9 mouse cellular contexts compared by ENCODE assay signal in genomic region chr13:13523625-13524584, GRCm38 (mm10).
A peak's percentile ranks its signal among the peaks of the same experiment; 100 is the strongest.
DNase-seq lines count a peak whose midpoint lies in the region; ATAC-seq and TF ChIP-seq lines count a peak whose summit lies in the region.
"Had no signal": no experiment of that assay in that cellular context is flagged by ENCODE, and none has a peak within 500 bp of the region (broad histone marks: within the 10 kb centered on the region; RNA-seq: fewer than 3 reads in every experiment).

No protein-coding gene starts in this region.

- no peak for TF ChIP-seq CTCF in bone marrow, adult 2 months (IDR thresholded peaks at IDR 0.05; ENCODE audit: control insufficient read depth, insufficient read depth, low read length)

- DNase-seq in adrenal gland, postnatal 14 days, result peak; percentile 47
- no peak for DNase-seq in adrenal gland, postnatal 36 days
- peak; percentile 36 for DNase-seq in kidney, postnatal 10 days
- DNase-seq in kidney, adult 18-20 months, result no peak
- no peak for DNase-seq in embryo, embryonic 10.5 days (ENCODE audit: low spot score)
- no peak for DNase-seq in ovary, postnatal 36 days (ENCODE audit: low spot score)

- no peak for TF ChIP-seq POLR2A in bone marrow, adult 2 months (IDR thresholded peaks at IDR 0.05; ENCODE audit: borderline replicate concordance, control insufficient read depth, low read depth, low read length)

- H3K4me3 ChIP-seq in bone marrow, adult 2 months (replicated peaks; ENCODE audit: control insufficient read depth, low read depth, low read length), result no peak overlapping the region
- H3K4me3 ChIP-seq: limb, embryonic 12.5 days had no signal

- H3K4me1 ChIP-seq in bone marrow, adult 2 months (ENCODE audit: control insufficient read depth, insufficient read depth, low read length), result peaks cover 17% of the 10 kb centered on the region

- ATAC-seq in neutrophil, adult 5-6 weeks (ENCODE audit: extremely low read depth, insufficient number of reproducible peaks, low FRiP score, poor library complexity, severe bottlenecking), result peak; percentile 81

- peak overlapping the region; percentile 99 for H3K27ac ChIP-seq in bone marrow, adult 2 months (ENCODE audit: control insufficient read depth, insufficient read depth, low read depth, low read length, poor library complexity)
- H3K27ac ChIP-seq: limb, embryonic 12.5 days had no signal

- 10% methylated on average over 9 of the region's 9 CpGs for WGBS in bone marrow, adult 2 months

Comparison
In these comparisons a context has a peak if more than half of its experiments do, and no peak if none do; other contexts are left out.
1. DNase-seq: peak in adrenal gland, postnatal 14 days (single experiment) and kidney, postnatal 10 days (single experiment); none in adrenal gland, postnatal 36 days (0 of 2), kidney, adult 18-20 months (single experiment), embryo, embryonic 10.5 days (single experiment) and ovary, postnatal 36 days (single experiment).